Mouse (Mus musculus) CH12.LX (cell line): ENCODE measurements around the gene Gm20388.

Source experiments
- E2F4 ChIP-seq: IDR thresholded peaks from 2 replicates; pipeline ENCODE4 v1.6.1; 2011; ENCODE audit warnings: low read depth, low read length, improper control_type of control experiment; ENCODE audit not compliant: insufficient replicate concordance
- EP300 ChIP-seq: IDR thresholded peaks from 2 replicates; pipeline ENCODE4 v1.6.1; 2011; ENCODE audit warnings: low read length, improper control_type of control experiment
- ETS1 ChIP-seq: conservative IDR thresholded peaks from 2 replicates; pipeline ENCODE4 v1.6.1; 2012; ENCODE audit warnings: low read depth, mild to moderate bottlenecking, inconsistent platforms, low read length, improper control_type of control experiment, moderate library complexity
- MEF2A ChIP-seq: IDR thresholded peaks from 2 replicates; pipeline ENCODE4 v1.6.1; 2014; ENCODE audit warnings: low read depth, mild to moderate bottlenecking, inconsistent platforms, low read length, improper control_type of control experiment, borderline replicate concordance
- USF1 ChIP-seq: IDR thresholded peaks from 2 replicates; pipeline ENCODE4 v1.6.1; 2014; ENCODE audit warnings: low read depth, mild to moderate bottlenecking, inconsistent platforms, low read length, improper control_type of control experiment
- ZKSCAN1 ChIP-seq: IDR thresholded peaks from 2 replicates; pipeline ENCODE4 v1.6.1; 2012; ENCODE audit warnings: low read depth, inconsistent platforms, low read length, improper control_type of control experiment, borderline replicate concordance
- ZNF384 ChIP-seq: IDR thresholded peaks from 2 replicates; pipeline ENCODE4 v1.6.1; 2012; ENCODE audit warnings: low read depth, low read length, improper control_type of control experiment, inconsistent platforms

DNA sequence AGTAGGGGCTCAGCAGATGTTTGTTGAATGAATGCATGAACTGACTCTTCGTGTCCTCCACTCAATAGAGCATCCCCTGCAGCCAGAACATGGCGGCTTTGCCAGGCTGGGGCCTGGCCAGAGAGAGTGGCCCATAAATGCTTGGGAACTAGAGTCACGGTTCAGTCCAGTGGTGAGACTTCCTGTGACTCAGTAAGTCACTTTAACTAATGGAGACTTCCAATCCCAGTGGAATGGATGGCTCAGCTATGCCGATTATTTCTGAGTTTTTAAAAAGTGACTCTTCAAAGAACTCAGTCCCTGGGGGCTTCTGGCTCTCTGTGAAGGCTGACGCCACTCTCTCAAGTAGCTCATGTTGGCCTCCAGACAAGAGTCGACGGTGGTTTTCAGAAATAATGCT is 1285.3 kb downstream of the Gm20388 start:
- TF ChIP-seq USF1 (no peak), MEF2A (no peak), ETS1 (no peak), EP300 (no peak), ZNF384 (no peak), ZKSCAN1 (no peak), E2F4 (no peak)
